Mouse (Mus musculus) Patski (cell line): Measurements from ENCODE around the gene Hmces. TPM values are rescaled to one million over a fixed set of nuclear protein-coding genes. Genes with fewer than 3 reads are reported as not detected.
A peak's percentile ranks its signal among the peaks of the same experiment; 100 is the strongest.
"Not testable (repeated sequence)": the region's sequence is repeated elsewhere in the genome, so short reads cannot be mapped to it uniquely, and the experiment has no call there.

Experiments
- ATAC-seq: fragments of 100-300 bp; one replicate; pipeline ENCODE4 v1.8.0; 2021
- CTCF ChIA-PET: fragments of 350-600 bp; sonication (Branson Sonifier 250); formaldehyde crosslinking; loops from one replicate; lab custom pipeline; 2022; ENCODE audit warnings: inconsistent platforms; lab: Charles Lee
- POLR2A ChIA-PET: fragments of 350-600 bp; sonication (Branson Sonifier 250); formaldehyde crosslinking; loops from one replicate; lab custom pipeline; 2022; ENCODE audit warnings: antibody characterized with exemption, inconsistent platforms; lab: Charles Lee
- DNase-seq: peaks from one replicate; pipeline ENCODE4 v3.0.0-alpha.2; 2011; ENCODE audit warnings: low read depth, low spot score
- H3K27me3 ChIP-seq: fragments of 371-371 bp; one replicate; pipeline ENCODE4 v1.5.1; 2021
- CTCF ChIP-seq: fragments of 100-300 bp; IDR thresholded peaks from one replicate; pipeline ENCODE4 v1.5.1; 2021
- in situ Hi-C: fragments of 300-500 bp; cut with MboI; formaldehyde crosslinking; loops from 3 replicates; pipeline ENCODE4 v1.11.1; 2018; ENCODE audit warnings: low pct_unique_long_range_greater_than_20kb, mixed read lengths
- polyA plus RNA-seq: library from polyadenylated mRNA; unstranded; gene quantifications from one replicate; pipeline ENCODE4 v1.2.3, GENCODE M21; 2021

Gene Hmces
- polyA plus RNA-seq, 1 experiment from 2014 or later = 36.8 TPM

DNA sequence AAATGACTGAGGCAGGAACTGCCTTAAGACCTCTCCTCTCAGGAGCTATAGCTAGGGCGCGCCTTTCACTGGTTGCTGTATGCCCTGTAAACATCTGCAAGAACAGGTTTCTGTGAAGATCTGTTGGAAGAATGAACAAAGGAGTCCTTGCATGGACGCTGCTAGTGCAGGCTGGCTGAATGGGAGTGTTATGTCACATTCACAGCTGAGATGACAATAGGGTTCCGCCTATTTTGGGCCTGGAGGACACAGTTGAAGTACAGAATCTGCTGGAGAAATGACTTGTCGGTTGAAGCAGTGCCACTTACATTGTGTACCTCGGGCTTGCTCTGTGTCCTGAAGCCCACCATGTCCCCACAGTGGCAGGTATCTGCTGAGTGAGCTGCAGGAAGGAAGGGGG lies 4.6 kb upstream of the Hmces start:
- ChIA-PET POLR2A (no interaction called here), CTCF (no interaction called here)
- no peaks in the 10 kb centered on the region for H3K27me3 ChIP-seq
- ATAC-seq = no peak
- in situ Hi-C loops = loop anchor here (5.0 to 25.0 kb wide), 3 partner anchors 83 to 578 kb away; no protein-coding TSS in a partner anchor
- TF ChIP-seq CTCF = no peak
- no peak for DNase-seq

DNA sequence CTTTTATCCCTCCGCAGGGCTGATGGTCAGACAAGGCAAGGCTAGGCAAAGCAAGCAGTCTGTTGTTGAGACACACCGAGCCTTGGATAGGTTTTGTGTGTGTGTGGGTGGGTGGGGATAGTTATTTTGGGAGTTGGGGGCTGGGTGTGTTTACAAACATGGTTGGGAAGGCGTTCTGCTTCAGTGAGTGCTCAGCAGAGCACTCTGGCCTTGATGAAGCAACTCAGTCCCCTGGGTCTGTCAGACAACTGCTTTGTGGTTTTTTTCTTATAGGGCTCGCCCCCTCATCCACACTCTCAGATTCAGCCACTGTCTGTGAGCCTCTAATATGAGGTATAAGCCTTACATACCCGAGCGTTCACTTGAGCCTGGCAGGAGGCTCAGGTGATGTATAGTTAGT lies 2.2 kb upstream of the Hmces start:
- in situ Hi-C loops = loop anchor here (25.0 kb wide), 1 partner anchor 576 kb away; no protein-coding TSS in a partner anchor
- ChIA-PET POLR2A (interaction anchor here (1.1 kb wide), 1 partner anchor 12 kb away, joined by 4 read pairs; no protein-coding TSS in a partner anchor), CTCF (no interaction called here)
- ATAC-seq = no peak
- DNase-seq = no peak
- H3K27me3 ChIP-seq = no peaks in the 10 kb centered on the region
- TF ChIP-seq CTCF = no peak

DNA sequence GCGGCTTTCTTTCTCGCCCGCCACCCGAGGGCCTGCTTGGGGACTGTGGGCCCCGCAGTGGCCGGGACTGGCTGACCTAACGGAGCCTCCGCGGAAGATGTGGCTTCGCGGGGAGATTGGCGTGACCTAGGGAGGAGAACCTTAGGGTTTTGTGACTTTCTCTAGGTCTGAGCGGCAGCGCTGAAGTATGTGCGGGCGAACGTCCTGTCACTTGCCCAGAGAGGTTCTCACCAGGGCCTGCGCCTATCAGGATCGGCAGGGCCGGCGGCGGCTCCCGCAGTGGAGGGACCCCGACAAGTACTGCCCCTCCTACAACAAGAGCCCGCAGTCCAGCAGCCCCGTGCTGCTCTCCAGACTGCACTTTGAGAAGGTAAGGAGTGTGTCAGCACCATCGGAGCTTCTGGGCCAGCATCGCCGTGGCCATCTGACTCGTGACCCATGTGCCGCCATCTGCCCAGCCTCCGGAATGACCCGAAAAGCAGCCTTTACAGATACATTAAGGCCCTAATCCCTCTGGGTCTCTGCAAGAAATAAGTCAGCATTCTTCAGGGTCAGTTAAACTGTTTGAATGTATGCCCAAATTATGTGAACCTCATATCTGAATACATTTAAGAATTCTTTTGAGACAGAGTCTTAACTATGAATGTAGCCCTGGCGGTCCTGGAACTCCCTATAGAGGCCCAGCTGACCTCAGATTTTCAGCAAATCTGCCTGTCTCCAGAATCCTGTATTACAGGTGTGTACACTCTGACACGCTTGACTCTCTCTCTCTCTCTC lies 779 bp downstream of the Hmces start:
- ChIA-PET CTCF (no interaction called here), POLR2A (interaction anchor here (1.0 to 1.3 kb wide), 2 partner anchors 24 to 77 kb away, joined by 3 to 4 read pairs; no protein-coding TSS in a partner anchor)
- no peak for TF ChIP-seq CTCF
- in situ Hi-C loops = loop anchor here (25.0 kb wide), 1 partner anchor 573 kb away; no protein-coding TSS in a partner anchor
- DNase-seq (no peak), ATAC-seq (peak; percentile 33)
- H3K27me3 ChIP-seq = no peaks in the 10 kb centered on the region

DNA sequence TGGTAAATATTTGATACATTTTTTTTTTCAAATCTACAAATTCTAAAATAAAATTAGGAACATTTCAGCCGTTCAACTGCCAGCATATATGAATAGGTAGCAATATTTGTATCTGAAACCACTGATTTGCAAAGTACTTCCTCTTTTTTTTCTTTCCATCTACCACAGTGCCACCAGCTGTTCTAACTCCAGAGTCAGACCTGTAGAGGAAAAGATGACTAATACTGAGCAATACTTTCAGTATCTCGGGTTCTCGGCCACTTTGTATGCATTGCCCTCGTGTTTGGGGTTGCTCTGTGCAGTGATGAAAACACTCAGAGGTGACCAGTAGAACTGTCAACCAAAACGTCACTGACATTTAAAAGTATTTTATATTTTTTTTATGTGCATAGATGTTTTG lies 2.2 kb downstream of the Hmces start:
- H3K27me3 ChIP-seq = no peaks in the 10 kb centered on the region
- in situ Hi-C loops = loop anchor here (25.0 kb wide), 1 partner anchor 571 kb away; no protein-coding TSS in a partner anchor
- ATAC-seq = no peak
- CTCF ChIA-PET = no interaction called here
- TF ChIP-seq CTCF = no peak
- POLR2A ChIA-PET = interaction anchor here (0.7 to 1.3 kb wide), 2 partner anchors 20 to 76 kb away, joined by 3 to 4 read pairs; no protein-coding TSS in a partner anchor
- DNase-seq = no peak

DNA sequence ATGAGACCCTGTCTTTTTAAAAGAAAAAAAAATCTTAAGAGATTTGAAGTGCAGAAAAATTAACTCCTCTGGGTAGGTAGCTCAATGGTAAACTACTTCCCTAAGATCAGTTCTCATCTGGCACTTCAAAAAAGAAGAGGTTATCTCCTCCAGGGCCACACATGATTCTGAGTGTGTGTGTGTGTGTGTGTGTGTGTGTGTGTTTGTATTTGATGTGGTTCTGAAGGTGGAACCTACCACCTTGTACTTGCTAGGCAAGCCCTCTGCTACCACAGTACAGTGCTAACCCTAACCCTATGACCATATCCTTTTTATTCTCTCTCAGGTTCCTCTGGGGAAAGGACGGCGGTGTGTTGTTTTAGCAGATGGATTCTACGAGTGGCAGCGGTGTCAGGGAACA lies 7.5 kb downstream of the Hmces start:
- ATAC-seq (no peak), DNase-seq (no peak)
- in situ Hi-C loops = loop anchor here (25.0 kb wide), 1 partner anchor 566 kb away; no protein-coding TSS in a partner anchor
- CTCF ChIA-PET = interaction anchor here (0.9 to 1.4 kb wide), 2 partner anchors 15 to 71 kb away, joined by 3 to 6 read pairs; no protein-coding TSS in a partner anchor
- TF ChIP-seq CTCF = no peak
- POLR2A ChIA-PET = interaction anchor here (0.7 kb wide), 1 partner anchor 196 kb away, joined by 5 read pairs; no protein-coding TSS in a partner anchor
- no peaks in the 10 kb centered on the region for H3K27me3 ChIP-seq

DNA sequence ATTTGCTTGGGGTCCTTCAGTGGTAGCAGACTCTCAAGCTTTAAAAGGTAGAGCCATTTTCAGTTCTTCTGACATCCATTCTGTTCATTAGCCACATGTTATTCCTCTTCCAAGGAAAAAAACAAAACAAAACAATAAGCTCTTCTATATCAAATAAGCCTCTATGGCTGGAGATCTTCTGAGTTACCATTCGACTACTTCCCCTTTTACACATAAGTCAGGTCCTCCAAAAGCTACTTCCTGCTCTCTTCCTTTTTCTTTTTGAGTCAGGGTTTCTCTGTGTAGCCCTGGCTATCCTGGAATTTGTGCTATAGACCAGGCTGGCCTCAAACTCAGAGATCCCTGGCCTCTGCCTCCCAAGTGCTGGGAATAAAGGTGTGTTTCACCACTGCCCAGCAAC lies 9.9 kb downstream of the Hmces start:
- ATAC-seq (no peak), DNase-seq (no peak)
- in situ Hi-C loops = loop anchor here (25.0 kb wide), 1 partner anchor 564 kb away; no protein-coding TSS in a partner anchor
- ChIA-PET POLR2A (interaction anchor here (0.9 kb wide), 1 partner anchor 12 kb away, joined by 4 read pairs; no protein-coding TSS in a partner anchor), CTCF (no interaction called here)
- H3K27me3 ChIP-seq = no peaks in the 10 kb centered on the region
- no peak for TF ChIP-seq CTCF

DNA sequence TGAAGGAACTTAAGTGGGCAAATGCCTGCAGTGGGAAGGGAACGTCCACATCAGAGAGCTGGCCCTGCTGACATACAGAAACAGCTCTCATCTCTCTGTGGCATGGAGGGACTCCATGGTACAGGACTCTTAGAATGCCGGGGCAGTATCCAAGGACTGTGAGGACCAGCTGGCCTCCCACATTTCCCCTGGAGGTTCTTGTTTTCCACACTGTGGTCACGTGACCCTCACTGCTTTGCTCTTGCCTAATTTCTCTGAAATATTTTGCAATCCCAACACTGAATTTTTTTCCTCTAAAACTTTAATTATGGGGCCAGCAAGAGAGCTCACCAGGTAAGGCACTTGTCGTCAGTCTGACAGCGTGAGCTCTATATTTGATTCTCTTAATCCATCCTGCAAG lies 21.3 kb downstream of the Hmces start:
- no peaks in the 10 kb centered on the region for H3K27me3 ChIP-seq
- in situ Hi-C loops = no loop called here
- ChIA-PET POLR2A (no interaction called here), CTCF (no interaction called here)
- DNase-seq (no peak), ATAC-seq (no peak)
- no peak for TF ChIP-seq CTCF

DNA sequence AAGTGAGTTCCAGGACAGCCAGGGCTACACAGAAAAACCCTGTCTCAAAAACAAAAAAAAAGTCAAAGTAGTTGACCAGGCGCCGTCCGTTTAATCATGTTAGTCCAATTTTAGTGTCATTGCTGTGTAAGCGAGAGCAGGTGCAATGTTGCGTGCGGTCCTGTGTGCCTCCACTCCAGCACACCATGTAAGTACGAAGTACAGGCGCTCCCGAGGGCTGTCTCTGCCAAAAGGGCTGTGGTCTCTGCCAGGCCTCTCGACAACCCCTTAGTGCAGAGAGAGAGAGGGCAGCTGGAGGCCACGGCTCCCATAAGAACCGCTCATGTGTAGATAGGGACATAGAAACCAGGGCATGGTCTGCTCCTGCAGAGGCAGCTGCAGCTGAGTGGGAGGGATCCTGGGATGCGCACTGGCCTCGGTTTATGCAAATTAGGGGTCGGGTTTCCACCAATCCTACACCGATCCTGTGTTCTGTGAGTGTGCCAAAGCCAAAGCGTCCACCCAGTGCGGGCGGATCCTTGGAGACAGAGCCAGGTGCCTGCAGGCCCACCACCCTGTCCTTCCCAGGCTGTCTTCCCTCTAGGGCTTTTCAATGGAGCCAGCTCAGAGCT lies 23.5 kb downstream of the Hmces start:
- TF ChIP-seq CTCF = no peak
- no peaks in the 10 kb centered on the region for H3K27me3 ChIP-seq
- POLR2A ChIA-PET = no interaction called here
- DNase-seq = no peak
- ATAC-seq = no peak
- CTCF ChIA-PET = no interaction called here
- in situ Hi-C loops = no loop called here

DNA sequence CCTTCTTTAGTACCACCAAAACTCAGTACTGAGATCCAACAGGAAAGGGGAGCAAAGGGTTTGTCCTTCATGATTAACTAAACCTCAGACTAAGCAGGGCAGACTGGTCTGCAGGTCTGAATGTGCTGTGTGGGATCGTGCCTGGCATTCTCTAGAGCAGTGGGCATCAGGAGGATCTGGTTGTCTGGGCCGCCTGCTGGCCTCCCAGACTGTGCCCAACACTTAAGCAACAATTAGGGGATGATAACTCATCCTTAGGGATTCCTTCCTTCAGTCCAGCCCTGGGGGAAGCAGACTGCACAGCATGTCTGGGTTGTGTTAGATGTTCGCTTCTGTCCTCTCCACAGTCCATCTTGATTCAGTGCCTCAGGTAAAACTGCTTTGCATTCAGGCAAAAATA lies 25.2 kb downstream of the Hmces start:
- DNase-seq = no peak
- ChIA-PET CTCF (no interaction called here), POLR2A (no interaction called here)
- no peaks in the 10 kb centered on the region for H3K27me3 ChIP-seq
- ATAC-seq = no peak
- TF ChIP-seq CTCF = no peak
- in situ Hi-C loops = no loop called here

DNA sequence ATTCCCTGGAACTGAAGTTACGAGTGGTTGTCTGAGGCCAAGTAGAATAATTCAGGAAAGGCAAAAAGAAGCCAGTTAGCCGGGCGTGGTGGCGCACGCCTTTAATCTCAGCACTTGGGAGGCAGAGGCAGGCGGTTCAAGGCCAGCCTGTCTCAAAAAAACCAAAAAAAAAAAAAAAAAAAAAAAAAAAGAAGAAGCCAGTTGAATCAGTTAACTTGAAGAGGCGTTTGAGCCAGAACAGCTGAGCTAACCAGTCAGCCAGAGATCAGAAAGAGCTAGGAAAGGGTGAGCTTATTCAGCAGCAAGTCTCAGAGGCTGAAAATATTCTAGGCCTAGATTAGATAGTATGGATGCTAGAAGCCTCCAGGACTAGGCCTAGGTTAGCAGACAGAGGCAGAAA lies 28.4 kb downstream of the Hmces start:
- ATAC-seq = no peak
- in situ Hi-C loops = no loop called here
- no peak for TF ChIP-seq CTCF
- ChIA-PET CTCF (no interaction called here), POLR2A (no interaction called here)
- no peak for DNase-seq
- H3K27me3 ChIP-seq = no peaks in the 10 kb centered on the region

DNA sequence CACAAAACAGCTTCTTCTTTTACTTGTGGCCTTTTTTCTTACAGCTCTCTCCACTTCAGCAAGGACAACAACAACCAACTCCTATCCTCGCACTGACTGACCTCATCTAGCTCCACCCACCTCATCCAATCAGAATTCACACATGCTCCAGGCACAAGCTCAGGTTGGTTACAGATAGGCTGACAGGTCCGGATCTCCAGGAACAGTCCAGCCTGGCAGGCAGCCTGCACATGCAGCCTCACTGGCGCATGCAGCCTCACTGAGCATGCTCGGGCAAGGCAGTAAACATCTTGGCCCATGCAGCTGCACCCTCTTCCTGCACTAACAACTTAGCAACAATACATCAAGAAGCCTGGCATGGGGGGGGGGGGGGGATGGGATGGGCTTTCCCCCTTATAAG lies 48.7 kb downstream of the Hmces start:
- in situ Hi-C loops, CTCF ChIA-PET, ATAC-seq, H3K27me3 ChIP-seq, DNase-seq, POLR2A ChIA-PET: not testable (repeated sequence)
